Mouse (Mus musculus) adrenal gland, postnatal 25 days (tissue): ENCODE data around the gene Arih1. TPM values are rescaled to one million over a fixed set of nuclear protein-coding genes. Genes with fewer than 3 reads are reported as not detected.

Experiments used
- DNase-seq: peaks from one replicate; pipeline ENCODE4 v3.0.0; 2021; ENCODE audit warnings: mixed read lengths
- long read RNA-seq: library from polyadenylated mRNA; stranded (forward); transcript quantifications from one replicate; pipeline ENCODE4 v2.0.0, GENCODE M21; 2021
- total RNA-seq: library from RNA; stranded (reverse); gene quantifications from 2 replicates; pipeline ENCODE4 v1.2.3, GENCODE M21; 2021

The Arih1 gene
- 138 and 142 TPM in 2 replicates for total RNA-seq
- long read RNA-seq, full-length matches to known transcripts: 19 of 26 reads
- long read RNA-seq, partial matches to known transcripts: 0 of 26 reads
- long read RNA-seq, other reads (novel, unspliced or antisense): 7 of 26 reads

DNA sequence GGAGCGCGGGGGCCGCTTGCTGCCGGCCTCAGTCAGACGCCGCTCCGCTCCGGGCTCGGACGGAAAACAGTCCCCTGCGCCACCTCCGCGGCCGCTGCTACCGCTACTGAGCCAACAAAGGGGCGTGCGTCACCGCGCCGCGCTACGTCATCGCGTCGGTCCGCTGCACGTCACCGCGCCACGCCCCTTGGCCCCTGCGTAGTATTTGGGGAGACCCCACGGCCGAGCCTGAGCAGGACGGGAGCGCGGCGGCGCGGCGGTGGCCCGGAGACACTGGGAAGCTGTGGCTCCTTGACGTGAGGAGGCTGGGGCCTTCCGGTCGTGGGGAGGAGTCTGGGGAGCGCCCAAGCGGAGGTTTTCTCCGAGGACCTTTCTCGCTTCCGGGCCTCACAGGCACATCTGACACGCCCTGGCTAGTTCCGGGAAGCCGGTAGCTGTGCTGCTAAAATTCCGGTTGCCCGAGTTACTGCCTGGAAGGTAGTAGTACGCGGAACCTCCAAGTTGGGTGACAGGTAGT, at the start of gene Arih1:
TSS of gene Arih1 (minus strand) at position 70 of the 517 bp plus-strand sequence.
- DNase-seq: peak; percentile 99

DNA sequence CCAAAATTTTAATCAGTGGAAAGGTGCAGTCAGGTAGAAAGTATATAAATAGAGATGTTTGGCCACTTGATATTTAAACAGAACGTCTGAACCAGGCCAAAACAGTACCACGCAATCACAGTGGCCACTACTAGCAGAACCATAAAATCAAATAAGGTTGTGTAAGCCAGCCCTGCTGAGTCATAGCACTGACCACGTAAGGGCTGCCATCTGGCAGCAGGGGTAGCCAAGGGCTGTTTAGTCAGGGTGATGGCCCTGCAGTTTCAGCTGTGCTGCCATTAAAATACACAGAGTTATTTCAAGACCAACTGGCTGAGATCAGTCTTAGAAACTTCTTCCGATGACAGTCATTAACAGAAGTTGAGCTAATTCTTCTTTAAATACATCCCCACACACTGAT, 47.5 kb upstream of the Arih1 start:
- peak; percentile 64 for DNase-seq

DNA sequence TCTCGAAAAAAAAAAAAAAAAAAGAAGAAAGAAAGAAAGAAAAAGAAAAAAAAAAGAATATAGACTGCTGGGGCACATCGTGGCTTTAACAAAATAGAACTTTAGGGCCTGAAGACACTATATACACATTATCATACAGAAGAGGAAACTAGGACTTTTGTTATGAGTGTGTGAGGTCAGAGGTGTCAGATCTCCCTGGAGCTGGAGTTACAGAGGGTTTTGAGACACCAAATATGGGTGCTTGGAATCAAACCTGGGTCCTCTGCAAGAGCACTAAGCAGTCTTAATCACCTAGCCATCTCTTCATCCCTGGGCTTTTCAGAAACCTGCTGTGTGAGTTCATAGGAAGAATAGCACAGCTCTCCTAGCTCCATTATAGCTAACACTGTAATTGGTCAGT, 47.0 kb upstream of the Arih1 start:
- DNase-seq: no peak

DNA sequence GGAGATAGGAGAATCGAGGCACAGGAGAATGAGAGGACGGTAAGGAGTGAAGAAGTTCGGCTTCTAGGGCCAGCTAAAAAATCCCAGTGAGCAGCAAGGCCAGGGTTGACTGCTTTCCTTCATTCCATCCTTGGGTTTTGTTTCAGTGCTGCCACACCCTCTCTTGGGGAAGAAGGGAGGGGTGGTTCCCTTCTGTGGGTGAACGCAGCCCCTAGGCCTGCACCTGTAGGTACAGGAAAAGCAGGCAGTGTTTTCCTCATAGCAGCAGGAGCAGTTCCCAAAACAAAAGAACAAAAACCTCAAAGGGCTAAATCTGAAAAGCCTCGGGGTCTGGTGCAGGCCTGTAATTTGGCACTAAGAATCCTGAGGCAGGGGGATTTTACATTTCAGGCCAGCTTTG, 45.2 kb upstream of the Arih1 start:
- DNase-seq: no peak

DNA sequence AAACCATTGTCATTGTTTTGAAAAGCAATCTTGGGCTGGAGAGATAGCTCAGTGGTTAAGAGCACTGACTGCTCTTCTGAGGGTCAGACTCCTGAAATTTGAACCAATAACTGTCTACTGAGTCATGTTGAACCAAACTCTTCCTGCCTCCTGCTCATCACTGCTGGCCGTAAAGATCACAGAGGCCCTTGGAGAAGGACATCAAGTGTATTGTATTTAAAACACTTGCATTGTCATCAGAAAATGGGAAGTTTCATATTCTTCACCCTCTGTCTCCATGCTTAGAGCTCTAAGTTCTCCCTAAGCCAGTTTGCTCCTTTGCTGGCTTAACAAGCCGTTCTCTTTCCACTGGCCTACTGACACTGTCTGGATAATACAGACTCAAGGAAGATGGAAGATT, 41.9 kb upstream of the Arih1 start:
- no peak for DNase-seq

DNA sequence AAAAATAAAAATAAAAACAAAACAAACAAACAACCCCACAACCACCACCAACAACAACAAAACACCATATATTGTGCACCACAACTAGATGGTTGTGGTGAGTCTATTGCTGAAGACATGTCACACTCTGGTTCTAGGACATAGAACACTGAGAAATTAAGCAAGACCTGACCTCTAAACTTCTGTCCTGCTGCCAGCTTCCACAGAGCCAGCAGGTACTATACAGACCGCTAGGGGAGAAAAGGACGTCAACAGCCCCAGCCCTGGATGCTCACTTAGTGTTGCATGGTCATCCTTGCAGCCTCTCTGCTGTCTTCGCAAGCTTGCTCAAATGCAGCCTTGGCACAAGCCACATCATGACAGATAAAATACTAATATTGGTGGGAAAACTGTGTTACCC, 41.2 kb upstream of the Arih1 start:
- no peak for DNase-seq

DNA sequence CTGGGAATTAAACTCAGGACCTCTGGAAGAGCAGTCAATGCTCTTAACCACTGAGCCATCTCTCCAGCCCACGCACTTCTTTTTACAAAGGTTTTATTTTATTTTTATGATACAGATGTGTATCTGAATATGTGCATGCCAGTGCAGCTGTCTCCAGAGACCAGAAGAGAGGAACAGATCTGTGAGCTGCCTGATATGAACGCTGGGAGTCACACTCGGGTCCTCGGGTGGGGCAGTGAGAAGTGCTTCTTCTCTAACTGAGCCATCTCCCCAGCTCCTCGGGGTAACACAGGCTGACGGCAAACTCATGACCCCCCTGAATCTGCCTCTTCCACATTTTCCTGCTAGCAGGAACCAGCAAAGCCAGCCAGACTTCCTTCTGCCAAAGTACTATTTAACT, 40.3 kb upstream of the Arih1 start:
- DNase-seq: no peak

DNA sequence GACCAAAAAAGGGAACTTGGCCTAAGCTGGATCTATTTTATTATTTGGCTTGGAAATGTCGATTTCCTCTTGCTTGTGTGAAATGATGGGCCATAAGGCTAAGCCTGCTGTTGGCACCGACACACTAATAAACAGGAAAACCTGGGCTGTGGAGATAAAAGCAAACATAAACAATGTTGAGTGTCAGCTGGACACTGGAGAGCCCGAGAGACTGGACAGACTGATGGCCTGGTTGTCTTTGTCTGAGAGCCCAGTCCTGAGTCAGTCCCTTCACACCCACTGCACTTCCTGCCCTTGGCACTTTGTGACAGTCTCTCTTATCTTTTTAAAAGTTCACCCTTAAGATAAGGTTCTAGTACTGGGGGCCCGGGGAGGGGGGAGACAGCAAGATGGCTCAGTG, 36.5 kb upstream of the Arih1 start:
- no peak for DNase-seq

DNA sequence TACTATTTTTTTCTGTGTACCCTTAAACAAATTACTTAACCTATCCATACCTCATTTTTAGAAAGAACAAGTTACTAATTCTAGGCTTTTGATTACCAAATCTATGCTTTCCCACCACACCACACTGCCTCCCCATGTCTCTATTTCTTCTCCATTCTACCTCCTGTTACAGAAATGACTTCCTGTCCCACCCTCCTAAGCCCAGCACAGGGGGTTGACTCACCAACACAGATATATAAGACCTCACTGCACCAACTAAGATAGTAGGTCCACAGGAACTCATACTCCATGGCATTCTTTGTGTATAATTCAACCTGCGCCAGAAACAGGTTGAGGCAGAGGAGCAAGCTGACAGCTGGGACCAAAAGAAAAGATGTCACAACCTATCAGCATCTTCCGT, 33.0 kb upstream of the Arih1 start:
- DNase-seq: no peak

DNA sequence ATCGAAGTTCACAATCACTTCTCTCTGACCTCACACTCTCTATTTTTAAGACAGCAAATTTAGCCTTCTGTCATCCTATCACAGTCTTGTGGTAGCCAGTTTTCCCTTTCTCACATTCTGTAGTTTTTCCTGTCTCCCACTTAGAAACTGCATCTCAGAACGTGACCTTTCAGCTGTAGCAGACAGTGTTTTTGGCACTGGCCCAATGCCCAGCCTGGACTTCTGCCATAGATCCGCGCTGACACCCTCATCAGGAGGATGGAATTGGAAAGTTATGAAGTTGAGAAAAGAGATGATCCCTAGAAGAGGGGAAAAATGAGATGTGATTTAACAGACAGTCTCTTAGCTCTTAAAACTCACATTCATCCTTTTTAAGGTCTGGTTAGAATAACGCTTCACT, 32.6 kb upstream of the Arih1 start:
- peak; percentile 86 for DNase-seq

DNA sequence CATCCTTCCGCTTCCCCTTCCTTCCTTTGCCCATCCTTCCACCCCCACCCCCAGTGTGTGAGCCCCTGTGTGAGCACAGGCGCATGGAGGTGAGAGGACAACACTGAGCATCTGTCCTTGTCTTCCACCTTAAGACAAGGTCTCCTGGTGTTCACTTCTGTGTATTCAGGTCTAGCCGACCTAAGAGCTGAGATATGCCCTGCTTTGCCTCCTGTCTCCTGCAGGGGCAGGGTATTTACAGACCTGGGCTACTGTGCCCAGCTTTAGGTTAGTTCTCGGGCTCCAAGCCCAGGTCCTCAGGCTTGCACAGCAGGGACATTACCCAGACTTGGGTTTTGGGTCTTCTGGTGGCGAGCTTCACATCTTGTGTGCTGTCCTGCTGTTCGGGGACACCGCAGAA, 30.7 kb upstream of the Arih1 start:
- DNase-seq: no peak

DNA sequence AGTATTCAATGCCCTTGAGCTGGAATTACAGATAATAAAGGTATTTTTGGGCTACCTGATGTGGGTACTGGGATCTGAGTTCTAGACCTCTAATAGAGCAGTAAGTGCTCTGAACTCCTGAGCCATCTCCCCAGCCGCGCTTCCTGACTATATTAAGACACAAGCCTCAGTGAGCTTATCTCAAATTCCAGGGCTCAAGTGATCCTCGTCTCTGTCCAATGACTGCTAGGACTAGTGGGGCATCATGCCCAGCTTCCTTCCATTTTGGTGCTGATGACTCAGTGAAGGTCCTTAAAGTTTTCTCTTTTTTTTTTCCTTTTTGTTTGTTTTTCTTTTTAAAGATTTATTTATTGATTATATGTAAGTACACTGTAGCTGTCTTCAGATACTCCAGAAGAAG, 28.7 kb upstream of the Arih1 start:
- DNase-seq: no peak

DNA sequence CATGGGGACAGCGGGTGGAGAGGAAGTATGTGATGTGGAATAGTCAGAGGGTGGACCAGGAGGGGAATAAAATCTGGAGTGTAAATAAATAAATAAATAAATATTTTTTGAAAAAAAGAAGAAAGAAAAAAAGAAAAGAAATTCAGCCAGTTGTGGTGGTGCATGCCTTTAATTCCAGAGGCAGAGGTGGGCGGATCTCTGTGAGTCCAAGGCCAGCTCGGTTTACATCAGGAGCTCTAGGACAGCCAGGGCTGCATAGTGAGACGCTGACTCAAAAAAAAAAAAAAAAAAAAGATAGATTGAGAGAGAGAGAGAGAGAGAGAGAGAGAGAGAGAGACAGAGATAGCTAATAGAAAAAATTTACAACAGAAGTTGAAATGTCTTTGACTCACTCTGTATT, 26.0 kb upstream of the Arih1 start:
- no peak for DNase-seq

DNA sequence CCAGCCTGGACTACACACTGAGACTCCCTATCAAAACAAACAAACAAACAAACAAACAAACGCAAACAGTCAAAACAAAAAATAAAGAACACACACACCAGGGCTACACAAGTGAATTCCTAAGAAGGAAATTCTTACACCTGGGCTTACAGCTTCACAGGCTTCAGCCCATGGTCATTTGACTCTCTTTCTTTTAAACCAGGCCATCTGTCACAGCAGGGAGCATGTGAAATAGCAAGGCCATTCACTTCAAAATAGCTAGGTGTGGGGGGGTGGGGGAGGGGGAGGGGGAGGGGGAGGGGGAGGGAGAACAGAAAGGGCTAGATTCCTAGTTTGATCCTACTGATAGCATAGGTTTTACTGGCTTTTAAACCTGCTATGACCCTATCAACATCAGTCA, 21.7 kb upstream of the Arih1 start:
- no peak for DNase-seq

DNA sequence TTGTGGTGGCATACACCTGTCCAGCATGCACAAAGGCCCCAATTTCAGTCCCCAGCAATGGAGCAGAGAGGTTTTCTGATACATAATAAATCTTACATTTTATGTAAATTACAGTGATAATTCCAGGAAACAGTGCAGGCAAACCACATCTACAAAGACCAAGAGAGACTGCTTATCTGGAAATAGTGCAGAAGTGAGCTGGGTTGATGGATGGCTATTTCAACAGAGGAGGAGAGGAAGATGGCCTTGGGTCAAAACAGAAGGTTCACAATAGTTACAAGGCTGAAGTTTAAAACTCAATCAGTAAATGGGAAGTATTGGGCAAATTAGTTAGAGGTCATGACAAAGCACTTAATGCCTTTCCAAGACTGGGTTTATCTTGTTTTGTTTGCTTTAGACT, 913 bp upstream of the Arih1 start:
- DNase-seq: no peak

DNA sequence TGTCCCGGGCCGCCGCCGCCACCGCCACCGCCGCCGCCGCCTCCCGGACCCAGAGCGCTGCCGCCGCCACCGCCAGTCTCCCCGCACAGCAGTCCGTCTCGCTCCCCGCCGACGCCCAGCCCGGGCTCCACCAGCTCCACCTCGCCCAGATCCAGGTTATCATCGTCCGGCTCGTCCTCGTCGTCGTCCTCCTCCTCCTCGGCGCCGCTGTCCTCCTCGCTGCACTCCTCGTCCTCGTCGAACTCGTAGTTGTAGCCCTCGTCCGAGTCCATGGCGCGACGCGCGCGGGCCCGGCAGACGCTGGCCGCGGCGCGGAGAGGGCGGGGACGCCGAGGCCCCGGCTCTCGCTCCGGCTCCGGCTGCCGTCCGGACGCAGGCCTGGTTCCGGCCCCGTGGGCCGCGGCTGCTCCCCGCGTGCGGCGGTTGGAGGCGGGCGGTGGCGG, 321 bp downstream of the Arih1 start:
- DNase-seq: peak; percentile 51

DNA sequence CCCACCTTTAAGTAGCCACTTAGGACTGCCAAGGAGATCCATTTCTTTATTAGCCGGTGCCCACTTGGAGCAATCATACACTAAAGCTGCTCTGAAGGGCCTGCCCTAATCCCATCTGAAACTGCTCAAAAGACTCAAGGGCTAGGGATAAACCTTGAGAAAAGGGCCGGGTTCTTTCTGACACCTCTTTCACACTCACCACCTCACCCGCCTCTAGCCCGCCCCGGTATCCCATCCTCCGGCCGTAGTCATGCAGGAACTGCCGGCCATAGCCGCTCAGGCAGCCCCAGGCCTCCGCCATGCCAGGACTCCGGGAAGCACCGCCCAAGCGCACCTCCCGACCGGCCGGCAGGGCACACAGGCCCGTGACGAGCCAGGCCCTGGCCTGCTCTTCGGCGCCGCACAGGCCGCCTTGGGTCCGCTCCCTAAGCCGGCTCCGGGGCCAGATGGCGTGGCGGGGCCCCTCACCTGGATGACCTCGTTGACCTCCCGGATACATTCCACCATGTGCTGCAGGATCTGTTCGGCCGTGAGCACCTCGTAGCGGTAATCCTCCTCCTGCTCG, 825 bp downstream of the Arih1 start:
- peak; percentile 77 for DNase-seq

DNA sequence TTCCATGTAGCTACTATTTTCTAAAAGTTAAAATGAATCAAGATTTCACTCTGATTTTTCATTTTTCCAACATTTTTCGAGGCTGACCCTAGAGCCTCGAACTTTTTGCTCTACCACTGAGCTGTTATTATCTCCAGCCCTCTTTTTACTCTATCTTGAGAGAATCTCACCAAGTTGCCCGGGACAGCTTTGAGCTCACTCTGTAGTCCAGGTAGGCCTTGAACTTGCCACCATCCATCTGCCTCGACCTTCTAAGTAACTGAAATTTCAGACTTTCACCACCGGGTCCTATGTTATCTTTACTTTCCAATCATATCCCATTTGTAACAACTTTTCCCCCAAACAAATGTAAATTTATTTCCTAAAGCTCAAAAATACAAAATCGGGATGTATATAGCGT, 1.7 kb downstream of the Arih1 start:
- DNase-seq: no peak

DNA sequence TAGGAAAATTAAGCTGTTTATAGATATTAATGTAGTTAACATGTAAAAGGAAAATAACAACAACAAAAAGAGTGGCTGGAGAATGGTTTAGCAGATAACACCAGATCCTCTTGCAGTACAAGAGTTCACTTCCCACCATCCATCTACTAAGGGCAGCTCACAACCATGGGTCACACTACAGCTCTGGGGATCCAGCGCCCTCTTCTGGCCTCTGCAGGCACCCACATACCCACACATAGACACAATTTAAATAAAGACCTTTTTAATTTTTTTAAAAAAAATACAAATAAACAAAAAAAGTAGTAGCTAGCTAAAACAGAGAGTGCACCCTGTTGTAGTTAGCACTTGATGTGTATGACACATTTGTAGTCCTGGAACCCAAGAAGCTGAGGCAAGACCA, 4.0 kb downstream of the Arih1 start:
- DNase-seq: peak; percentile 44

DNA sequence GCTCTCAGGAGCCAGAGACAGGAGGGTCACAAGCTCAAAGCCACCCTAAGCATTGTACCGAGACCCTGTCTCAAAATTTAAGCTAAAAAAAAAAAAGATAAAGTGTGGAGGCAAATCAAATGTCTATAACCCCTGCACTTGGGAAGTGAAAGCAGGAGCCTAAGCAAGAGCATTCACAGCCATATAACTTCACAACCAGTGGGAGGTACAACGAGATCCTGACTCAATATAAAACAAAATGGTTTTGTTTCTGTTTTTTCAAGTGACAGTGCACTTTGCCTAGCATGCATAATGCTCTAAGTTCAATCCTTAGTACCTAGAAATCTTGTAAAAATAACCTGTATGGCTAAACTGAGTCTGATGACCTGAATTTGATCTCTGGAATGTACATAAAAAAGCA, 9.8 kb downstream of the Arih1 start:
- DNase-seq: no peak

DNA sequence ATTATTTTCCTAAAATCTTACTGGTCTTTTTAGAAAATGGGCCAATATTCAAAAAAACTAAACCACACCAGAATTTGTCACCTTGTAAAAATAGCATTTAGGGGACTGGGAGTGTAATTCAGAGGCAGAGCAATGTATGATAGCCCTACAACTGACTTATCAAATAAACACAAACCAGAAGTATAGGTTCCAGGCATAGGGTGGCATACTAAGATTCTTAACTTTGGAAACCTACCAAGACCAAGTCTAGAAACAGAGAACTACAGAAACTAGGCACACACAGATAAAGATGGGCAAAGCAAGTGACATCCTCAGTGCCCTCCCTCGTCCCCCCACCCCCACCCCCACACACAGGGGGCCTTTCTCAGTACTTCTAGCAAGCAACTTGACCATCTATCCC, 11.6 kb downstream of the Arih1 start:
- DNase-seq: no peak

DNA sequence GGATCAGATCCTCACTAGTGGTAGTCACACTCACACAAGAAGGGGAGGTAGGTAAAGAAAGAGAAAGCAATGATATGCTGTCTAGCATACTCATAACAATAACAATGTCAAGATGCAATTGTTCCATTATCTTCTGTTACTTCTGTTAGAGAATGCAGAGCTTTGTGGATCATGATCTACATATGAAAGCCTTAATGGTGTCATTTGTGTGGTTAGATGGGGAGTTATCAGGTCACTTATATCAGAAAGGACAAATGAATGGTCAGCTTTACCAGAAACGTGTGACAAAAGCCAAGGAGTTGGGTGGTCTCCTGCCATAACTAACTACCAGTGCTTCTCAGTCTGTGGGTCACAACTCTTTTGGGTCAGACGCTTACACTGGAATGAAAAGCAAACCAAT, 13.2 kb downstream of the Arih1 start:
- DNase-seq: no peak

DNA sequence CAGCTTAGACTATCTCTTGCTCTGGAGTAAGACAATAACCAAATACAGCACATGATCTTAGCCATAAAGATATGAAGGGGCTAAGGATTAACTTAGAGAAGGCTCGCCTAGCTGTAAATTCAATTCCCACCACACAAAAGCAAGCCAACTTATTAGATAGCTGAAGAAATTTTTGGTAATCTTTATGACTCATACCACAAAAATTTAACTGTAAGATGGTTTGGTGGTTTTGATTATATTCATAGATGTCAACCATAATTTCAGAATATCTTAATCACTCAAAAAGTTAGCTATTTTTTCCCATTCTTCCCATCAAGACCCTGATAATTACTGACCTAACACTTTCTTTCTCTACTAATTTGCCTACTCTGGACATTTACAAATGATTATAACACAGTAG, 17.0 kb downstream of the Arih1 start:
- DNase-seq: no peak

DNA sequence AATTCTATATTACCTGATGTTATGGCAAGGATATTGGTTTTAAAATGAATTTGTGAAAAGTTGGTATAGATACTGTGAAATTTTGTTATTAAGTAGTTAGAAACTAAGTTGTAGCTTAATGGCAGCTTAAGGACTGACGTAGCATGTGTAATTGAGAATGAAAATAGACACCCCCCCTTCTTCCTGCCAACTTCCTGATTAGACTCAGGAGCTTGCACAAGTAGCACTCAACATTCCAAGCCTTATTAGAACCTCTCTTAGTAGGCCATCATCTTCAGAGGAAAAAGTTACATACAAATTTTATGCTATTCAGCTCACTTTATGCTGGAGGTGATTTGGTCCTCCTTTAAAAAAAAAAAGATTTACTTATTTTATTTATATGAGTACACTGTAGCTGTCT, 22.1 kb downstream of the Arih1 start:
- no peak for DNase-seq

DNA sequence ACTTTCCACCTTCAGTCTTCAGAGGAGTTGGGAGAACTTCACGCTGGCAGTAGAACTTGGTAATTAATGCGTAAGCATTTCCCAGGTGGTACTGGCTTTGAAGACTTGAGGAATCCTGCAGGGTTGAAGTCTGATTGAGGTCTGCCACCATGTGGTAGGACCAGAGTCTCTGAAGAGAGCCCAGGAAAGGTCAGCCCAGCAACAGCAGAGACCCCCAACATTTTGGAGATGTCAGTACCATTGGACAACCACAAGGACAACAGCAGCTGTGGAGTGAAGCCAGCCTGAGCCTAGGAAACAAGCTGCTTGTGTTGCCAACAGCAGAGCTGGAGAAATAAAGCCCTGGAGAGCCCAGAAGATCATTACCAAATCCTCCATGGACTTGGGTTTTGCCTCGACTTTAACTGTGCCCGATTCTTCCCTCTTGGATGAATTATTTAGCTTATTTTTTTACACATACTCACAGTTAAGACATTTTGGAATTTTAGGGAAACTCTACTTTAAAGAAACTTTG, 27.4 kb downstream of the Arih1 start:
- DNase-seq: no peak
